Mouse (Mus musculus): ENCODE results near the gene Iqschfp.

The Iqschfp gene

DNA sequence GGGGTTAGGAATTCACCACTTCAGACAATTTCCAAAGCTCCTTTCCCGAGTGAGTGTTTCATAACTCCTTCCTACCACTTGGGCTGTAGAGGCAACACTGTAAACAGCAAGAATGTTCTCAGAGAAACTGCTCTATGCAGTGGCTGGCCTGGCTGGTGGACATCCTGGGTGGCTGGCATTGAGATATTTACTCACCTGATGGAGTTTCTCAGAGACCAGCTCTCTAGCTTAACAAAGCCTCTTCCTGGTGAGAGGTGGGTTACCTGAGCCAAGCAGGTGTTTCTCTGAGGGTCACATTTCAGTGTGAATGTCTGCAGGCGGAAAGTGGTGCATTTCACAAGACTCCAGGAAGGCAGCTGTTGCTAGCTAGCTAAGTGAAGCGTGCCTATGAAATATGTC, 681.2 kb downstream of the Iqschfp start:
- DNase-seq (ENCODE audit: low spot score) = no peak

DNA sequence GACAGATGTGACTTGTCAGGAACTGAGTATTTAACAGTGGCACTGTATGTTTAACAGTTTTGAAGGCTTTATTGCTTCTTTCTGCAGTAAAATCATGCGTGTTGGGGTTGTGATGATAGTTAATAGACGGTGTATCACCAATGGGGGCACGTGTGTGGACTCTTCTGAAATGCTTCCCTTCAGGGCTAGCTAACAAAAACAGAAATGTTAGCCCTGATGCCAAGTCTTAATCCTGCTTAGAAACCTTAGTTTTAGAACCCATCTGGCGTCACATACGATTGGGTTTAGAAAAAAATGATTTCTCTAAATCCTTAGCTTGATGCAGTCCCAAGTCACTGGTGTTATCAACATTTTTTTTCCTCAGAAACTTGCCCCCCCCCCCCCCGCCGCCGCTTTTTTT, 682.1 kb downstream of the Iqschfp start:
- DNase-seq (ENCODE audit: low spot score) = no peak

DNA sequence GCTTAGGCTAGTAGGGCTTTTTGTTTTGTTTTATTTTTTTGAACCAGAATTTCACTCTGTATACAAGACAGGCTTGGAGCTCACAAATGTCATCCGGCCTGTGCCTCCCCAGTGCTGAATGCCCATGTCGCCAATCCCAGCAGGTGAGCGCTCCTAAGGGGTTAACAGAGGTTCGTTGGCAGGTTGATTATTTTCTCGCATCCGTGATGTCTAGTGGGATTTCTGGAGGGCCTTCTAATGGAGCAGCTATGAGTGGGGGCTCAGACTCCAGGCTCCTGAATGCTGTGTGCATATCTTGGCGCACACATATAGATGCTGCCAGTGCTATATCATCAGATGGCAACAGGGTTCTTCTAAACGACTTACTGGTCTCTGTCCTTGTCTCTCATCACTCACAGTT, 682.5 kb downstream of the Iqschfp start:
- no peak for DNase-seq (ENCODE audit: low spot score)

DNA sequence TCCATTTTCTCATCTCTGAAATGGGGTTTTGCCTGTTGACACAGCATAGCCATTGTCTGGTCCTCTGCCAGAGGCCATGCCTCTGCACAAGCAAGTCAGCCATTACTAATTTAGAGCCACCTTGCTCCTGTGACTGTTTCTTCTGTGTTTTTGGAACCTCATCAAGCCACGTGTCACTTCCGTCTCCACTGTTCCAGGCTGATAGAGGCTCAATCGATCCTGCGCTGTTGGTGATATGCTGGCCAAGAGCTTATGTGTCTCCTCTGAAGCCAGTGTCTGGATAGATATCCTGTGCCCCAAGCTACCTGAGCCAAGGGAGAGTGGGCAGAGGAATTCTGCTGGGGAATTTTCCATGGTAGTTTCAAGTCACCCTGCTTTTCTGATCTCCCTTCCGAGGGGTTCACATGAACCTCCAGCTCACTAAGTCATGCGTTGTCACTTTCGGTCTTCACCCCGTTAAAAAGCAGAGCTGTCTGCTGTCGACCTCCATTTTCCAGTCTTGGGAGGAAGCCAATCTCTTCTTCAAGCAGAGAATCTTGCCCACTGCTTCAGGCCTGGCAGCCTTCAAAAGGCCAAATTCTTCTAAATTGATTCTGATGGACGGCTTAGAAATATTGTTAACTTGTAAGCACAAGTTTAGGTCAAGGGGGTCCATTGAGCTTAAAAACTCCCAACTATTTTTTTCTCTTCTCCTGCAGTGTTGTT, 683.8 kb downstream of the Iqschfp start:
- no peak for DNase-seq (ENCODE audit: low spot score)

DNA sequence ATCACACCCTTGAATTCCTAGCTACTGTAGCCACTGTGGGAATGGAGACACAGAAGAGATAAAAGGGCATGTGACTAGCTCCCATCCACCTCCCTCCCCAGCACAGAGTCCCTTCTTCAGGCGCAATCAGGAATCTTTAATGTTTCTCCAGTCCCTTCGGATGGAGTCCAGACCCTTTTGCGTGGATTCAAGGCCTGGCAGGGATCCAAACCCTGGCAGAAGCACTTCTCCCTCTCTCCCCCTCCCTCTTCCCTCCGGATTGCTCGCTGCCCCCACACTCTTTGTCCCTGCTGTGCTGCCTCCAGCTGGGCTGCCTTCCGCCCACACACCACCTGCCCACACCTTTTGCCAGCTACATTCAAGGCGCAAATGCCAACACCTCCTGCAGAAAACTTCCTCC, 684.4 kb downstream of the Iqschfp start:
- DNase-seq (ENCODE audit: low spot score) = peak; percentile 44

DNA sequence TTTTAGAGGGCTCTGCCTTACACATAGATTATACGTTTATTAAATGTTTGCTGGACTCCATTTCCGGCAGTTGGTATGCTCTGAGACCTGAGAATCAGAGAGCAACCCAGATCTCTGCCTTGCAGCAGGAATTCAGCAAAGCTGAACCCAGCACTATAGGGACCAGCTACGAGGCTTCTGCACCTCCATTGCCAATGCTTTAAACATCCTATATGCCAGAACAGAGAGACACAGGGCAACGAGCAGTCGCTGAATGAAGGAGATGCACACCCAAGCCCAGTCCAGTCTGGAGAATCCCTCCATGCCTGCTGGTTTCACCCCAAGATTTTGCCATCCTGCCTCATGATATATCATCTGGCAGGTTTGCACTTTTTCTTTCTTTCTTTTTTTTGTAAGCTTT, 684.9 kb downstream of the Iqschfp start:
- no peak for DNase-seq (ENCODE audit: low spot score)

DNA sequence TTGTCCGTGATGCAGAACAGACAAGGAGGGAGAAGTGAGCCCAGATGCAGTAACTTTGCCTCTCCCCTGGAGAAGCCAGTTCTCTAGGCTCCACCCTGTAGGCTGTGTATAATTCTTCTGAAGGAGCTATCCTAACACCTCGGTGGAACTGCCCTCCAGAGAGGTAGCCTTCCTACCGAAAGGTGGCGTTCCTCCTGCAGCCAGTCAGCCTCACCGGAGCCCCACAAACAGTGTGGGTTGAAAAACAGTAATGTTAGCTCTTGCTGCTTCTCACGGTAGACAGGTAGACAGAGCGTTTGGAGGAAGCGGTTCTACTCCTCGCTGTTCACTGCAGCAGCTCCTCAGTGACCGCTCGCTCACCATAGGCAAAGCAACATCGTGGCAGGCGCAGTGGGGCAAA, 689.6 kb downstream of the Iqschfp start:
- DNase-seq (ENCODE audit: low spot score) = no peak

DNA sequence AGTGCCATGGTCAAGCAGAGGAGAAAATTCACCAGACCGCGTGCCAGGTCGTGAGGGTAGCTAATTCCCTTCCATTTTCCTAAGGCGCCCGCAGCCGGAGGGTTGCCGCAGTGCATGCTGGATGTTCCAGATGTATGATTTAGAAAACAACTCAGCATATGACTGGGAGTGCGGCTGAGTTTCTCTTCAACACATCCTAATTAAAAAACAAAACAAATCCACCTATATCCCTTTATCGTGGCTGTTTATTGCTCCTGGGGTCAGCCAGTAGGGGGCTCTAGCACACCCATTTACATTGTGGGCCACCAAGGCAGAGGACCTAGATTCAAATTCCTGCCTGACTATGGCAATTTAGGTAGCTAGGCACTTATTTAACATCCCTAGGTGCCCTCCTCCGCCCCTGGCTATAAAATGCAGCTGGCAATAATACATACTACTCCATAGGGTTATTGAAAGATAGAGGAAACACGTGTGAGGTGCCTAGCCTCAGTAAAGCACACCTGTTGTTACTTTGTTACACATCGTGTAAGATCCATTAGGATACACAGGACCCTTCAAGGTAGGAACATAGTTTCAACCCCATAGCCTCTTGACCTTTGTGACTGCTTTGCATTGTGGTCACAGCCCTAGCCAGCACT, 690.2 kb downstream of the Iqschfp start:
- no peak for DNase-seq (ENCODE audit: low spot score)

DNA sequence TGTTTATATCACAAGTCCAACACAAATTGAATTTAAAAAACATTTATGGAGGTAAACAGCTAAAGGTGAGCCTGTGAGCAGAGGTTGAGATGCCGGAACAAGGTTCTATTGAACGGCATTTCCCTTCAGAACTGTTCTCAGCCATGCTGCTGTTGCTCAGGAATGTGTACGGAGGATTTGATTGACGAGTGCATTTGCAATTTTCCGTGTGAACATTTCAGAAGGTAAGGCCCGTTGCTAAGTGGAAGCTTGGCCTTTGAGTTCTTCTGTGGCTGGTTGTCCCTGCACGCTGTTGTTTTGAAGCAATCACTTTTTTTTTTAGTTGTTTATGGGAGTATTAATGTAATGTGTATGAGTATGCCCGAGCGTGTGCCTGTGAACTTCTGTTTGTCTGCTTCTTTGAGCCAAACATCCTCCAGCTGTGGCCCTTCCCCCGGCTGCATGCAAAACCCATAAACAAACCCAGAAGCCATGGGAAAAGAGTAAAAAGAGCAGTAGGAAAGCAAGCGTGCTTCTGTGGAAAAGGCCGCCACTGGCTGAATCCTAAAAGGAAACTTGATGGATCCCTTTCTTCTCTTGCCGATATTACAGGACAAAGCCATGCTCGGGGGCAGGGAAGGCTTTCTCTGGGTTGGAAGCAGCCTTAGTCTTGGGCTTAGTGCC, 691.1 kb downstream of the Iqschfp start:
- no peak for DNase-seq (ENCODE audit: low spot score)

DNA sequence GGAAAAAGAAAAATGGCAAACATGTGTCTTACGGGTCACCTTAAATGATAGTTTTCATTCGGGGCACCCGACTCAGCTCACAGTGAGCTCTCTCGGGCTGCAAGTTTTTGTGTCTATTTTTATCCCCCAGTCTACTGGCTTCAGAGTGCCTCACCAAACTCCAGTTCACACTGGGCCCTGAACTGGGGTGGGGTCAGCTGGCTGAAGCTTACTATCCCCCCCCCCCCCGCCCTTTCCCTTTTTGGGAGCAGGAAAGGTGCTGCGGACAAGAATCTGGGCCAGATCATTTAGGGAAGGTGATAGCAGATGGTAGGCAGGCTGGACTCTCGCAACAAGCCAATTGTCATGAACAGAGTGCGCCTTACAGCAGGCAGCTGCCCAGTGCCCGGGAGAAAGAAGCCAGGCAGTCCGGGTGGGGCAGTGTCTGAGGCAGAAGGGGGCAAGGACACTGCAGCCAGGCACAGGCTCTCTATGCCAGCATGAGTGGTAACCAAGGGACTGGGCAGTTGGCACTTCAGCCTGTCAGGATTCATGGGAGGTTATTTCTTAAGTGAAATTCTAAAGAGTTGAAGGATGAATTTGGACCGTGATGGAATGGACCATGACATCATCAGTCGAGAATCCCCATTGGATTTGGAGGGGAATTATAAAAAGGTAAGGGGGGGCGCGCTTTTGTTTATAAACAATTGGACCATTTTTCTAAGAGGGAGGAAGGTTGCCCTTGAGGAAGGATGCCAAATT, 691.9 kb downstream of the Iqschfp start:
- no peak for DNase-seq (ENCODE audit: low spot score)

DNA sequence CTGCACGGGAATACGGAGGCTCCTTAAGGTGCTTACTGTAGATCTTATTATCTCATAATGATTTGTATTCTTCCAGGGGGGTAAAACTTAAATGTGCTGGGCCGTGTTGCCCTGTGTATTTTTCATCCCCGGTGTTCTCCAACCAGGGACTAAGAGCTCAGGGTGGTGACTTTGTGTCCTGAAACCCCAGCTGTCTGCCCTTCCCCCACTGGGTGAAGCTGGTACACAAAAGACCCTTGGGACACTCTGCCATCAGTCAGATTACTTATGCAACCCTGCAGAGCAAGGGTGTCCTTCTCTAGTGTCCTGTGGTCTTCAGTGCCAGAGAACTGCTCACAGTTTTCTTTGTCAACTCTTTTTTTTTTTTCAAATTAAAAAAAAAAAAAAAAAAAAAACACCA, 693.2 kb downstream of the Iqschfp start:
- no peak for DNase-seq (ENCODE audit: low spot score)

DNA sequence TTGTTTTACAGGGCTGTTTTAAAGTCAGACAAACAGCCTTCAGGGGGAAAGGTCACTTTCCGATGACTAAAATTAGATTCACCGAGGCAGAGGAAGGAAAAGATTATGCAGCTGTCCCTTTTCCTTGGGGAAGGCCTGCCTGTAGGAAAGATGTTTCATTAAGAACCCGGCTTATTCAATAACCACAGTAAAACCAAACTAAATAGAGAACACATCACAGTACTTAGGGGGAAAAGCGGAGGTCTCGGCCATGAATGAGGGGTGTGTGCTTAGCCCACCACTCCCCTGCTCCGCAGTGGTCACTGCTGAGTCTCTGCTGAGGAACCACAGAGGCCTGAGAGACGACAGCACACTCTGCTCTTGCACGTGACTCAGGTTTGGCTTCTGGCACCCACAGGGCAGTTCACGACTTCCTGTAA, 694.6 kb downstream of the Iqschfp start:
- no peak for DNase-seq (ENCODE audit: low spot score)

DNA sequence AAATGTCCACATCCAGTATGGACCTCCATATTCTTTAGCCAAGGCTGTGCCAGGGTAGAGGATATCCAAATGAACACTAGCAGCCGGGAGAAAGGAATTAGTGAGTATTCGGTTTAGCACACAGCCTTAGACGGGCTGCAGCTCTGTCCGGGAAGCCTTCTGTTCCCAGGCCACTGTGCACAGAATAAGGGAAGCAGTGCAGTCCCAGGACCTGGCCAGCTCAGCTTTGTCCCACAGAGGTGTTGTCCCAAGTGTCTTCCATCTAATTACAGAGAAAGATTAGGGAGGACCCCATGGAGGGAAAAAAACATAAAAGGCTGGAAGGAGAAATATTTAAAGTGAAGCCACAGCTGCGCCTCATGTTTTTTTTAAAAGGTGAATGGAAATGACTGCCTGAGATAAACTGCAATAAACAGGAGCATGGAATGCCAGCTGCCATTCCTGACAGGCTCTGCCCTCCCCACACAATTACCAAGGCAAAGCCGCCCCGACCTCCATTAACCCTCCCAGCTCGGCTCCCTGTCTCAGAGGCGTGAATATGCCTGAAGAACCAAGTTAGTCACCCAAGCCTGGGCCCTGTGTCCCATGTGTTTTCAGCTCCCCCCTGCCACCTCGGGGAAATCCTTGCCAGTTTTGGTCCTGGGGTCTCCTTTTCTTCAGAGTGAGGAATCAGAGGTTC, 695.7 kb downstream of the Iqschfp start:
- DNase-seq (ENCODE audit: low spot score) = no peak

DNA sequence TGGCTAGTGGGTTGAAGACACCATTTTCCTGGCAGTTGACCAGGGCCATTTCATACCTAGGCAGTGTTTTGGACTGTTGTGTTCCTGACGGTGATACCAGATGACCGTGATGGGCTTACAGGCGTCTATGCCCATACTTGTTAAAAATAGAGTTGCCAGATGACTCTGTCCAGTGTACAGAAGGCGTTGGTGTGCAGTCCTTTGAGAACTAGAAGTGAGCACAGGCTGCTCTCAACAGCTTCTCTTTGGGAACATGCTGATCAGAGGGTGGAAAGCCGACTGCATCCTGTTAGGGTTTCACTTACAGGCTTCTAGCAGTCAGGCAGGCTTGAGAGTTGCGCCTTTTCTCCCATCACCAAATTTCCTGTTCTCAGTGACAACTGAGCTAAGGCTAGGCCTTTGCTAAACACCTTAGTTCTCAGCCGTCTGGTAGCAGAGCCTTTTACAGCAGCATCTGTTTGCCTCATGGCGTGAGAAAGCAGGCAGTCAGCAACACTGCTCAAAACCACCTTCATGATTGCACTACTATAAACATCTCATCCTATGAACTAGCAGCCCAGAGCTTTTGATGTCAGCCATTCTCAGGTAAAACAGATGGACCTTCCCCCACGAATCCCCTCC, 697.3 kb downstream of the Iqschfp start:
- DNase-seq (ENCODE audit: low spot score) = no peak

DNA sequence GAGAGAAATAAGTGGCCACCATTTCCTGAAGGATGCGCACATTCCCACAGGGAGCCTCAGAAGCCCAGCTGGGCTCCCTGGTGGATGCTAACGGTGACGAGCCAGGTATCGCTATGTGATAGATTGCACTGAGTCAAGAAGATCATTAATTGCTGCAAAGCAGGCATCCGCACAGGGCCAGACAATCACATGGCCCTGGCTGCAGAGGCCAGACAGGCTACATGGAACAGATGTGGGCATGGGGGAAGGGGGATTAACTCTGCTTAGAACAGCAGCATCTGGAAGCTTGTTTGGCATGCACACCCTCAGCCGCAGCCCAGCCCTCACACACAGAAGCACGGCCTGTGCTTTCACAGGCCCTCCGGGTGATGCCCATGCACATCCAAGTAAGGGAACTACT, 698.4 kb downstream of the Iqschfp start:
- DNase-seq (ENCODE audit: low spot score) = peak; percentile 26

DNA sequence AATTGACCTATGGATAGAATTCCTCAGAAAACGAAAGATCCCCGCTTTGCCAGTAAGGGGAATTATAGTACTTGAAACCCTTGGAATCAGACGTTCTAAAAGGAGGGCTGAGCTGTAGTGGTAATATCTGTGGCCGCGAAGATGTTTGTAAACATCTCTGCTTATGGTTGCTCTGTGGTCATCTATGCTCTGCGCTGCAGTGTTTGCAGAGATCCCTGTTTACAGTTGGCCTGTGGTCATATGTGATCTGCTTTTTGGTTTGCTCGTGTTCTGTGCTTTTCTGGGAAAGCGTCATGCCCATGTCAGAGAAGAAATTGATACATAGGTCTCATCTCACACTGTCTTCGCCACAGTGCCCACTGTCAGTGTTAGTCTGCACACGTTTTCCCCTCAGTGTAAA, 700.5 kb downstream of the Iqschfp start:
- no peak for DNase-seq (ENCODE audit: low spot score)

DNA sequence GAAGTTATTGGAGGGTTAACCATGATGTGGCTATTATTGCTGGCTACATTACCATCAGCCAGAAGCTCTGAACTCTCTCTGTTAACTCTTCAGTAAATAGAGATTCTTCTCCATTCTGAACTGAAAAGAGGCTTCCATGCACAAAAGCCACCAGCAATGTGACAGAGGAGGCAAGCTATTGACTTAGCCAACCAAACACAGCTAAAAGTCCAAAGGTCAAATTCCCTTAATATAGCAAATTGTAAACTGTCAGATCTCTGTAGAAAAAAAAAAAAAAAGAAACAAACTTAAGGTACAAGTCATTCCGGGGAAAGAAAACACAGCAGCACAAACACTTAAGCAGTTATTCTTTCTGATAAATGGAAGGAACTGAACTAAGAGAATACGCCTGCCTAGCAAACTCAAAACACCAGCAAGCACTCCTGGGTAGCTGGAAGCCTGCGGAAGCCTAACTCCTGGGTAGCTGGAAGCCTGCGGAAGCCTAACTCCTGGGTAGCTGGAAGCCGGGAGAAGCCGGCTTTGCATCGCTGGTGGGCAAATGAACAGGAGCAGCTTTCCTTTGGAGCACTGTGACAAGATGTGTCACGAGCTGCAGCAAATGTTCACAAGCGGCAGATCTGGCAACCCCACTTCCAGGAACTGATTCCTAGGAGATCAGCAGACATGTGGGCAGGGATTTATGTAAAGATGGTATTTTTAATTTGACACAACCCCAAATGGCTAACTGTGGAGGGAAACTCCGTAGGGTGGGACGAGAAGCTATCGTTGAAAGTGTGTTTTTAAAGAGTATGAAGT, 701.2 kb downstream of the Iqschfp start:
- DNase-seq (ENCODE audit: low spot score) = no peak

DNA sequence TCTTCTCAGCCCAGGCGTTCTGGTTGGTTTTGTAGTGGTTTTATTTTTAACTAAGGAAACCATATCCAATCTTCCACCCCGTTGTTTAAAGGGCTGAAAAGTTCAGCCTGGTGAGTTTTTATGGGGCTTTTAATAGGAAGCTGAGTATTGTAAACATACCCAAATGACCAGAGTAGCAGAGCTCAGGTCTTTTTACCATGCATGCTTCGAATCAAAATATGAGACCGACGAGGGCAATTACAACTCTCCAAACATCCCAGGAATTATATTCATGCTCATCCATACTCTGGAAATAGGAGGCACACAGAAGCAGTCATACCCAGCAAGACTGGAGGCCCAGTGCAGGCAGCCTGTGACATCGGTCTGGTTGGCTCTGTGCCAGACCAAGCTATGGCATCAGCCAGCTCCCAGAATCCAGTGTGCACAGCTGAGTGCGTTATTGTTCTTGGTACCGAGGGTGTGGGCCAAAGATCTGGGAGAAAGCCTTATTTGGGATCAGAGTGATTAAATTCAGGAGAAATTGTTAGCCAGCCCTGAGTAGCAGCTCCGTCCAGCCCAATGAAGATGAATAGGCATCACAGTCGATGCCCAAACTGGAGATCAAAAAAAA, 703.4 kb downstream of the Iqschfp start:
- DNase-seq (ENCODE audit: low spot score) = no peak

DNA sequence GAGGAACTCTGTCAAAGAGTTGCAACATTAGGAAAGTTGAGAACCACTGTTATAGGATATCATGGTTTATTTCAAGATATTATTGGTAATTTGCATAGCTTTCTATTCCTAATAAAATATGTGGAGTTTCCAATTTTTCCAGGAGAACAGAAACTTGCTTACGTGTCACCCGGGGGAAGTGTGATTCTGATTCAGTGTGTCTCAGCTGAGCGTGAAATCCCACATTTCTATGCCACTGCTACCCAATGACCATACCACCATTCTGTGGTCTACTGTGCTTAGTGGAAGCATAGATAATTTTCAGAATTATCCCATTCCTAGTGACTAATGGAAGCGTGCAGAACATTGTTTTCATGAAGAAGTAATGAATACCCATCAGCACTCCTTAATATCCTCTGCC, 704.9 kb downstream of the Iqschfp start:
- no peak for DNase-seq (ENCODE audit: low spot score)

DNA sequence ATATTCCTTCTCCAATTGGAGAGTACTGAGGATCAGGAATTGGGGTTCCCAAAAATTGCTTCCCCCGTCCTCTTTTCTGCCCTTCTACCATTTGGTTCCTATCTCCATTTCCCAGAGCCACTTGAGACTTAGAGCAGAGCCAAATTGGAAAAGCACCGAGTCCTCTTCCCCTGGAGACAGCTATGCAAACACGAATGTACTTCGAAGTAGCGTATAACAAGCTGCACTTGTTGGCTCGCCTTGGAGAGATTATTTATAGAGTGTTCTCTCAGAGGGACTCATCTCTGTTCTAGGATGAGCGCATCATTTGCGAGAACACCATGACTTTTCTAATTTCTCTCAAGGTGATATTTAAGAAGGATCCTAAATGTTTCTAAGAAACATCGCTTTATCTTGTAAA, 710.9 kb downstream of the Iqschfp start:
- no peak for DNase-seq (ENCODE audit: low spot score)

DNA sequence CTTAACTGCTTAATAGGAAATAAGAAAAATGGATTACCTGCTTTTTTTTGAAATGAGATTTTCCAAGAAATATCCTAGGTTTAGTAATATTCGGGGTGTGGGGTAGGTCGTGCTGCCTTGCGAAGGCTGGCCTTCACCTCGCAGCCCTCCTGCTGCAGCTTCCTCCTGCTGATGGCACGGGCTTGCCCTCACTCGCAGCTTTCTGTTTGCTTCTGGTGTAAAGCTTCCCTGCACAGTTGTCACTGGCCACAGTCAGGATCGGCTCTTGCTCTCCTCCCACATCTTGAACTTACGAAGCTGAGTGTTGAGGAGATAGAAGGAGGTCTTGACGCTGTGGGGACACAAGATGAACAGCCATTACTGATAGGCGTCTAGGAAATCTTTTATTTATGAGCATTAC, 712.4 kb downstream of the Iqschfp start:
- no peak for DNase-seq (ENCODE audit: low spot score)
